Mouse (Mus musculus) cerebellum, adult 2 months (tissue): Measurements from ENCODE around the gene Iqsec2.

Experiments used
- CTCF ChIP-seq: fragments of 200-500 bp; IDR thresholded peaks from 2 replicates; pipeline ENCODE4 v1.5.1; 2011; ENCODE audit warnings: low read depth, mild to moderate bottlenecking, control low read depth, low read length, moderate library complexity, borderline replicate concordance; ENCODE audit not compliant: insufficient read depth
- POLR2A ChIP-seq: fragments of 200-500 bp; IDR thresholded peaks from 2 replicates; pipeline ENCODE4 v1.6.1; 2011; ENCODE audit warnings: low read length, control low read depth, borderline replicate concordance; ENCODE audit not compliant: insufficient read depth

DNA sequence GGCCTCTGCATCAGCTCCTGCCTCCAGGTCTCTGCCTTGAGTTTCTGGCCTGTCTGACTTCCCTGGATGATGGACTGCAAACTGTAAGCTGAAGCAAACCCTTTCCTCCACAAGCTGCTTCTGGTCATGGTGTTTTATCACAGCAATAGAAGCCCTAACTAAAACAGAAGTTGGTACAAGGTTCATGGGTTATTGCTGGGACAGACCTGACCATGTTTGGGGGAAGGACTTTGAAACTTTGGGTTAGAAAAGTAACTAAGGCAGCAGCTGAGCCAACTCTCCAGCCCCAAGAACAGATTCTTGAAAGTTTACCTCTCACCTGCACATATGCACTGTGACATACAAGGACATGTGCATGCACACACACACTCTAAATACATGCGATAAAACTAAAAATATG is 61.4 kb downstream of the Iqsec2 start:
- TF ChIP-seq POLR2A (no peak), CTCF (no peak)
